Mouse (Mus musculus) midbrain, postnatal 0 days (tissue): ENCODE data around the gene Gm11236. TPM values are rescaled to one million over a fixed set of nuclear protein-coding genes. Genes with fewer than 3 reads are reported as not detected.

Source experiments
- polyA plus RNA-seq: library from polyadenylated mRNA; unstranded; fragments of >200 nt; fragmentation: Nextera tagmentation; extraction: Ambion mirVana; gene quantifications from 2 replicates; pipeline ENCODE4 v1.2.1, GENCODE M21; 2015
- total RNA-seq: library from RNA; depleted of rRNA; stranded (reverse); fragments of >200 nt; gene quantifications from 2 replicates; pipeline ENCODE4 v1.2.3, GENCODE M21; 2014; rRNA removed

The Gm11236 gene
- total and polyA plus RNA-seq, 2 experiments from 2014 or later: not detected

Other genes starting within 250 kb of the Gm11236 start
- gene Gm11487, start 233.0 kb upstream of the Gm11236 start, total RNA-seq: not detected in 2 replicates
- gene Gm11487, start 233.0 kb upstream of the Gm11236 start, polyA plus RNA-seq: not detected in 2 replicates
- not detected in 2 replicates for gene Gm11238, start 30.2 kb upstream of the Gm11236 start, total RNA-seq
- gene Gm11238, start 30.2 kb upstream of the Gm11236 start, polyA plus RNA-seq: not detected in 2 replicates
- gene Gm11237, start 15.1 kb upstream of the Gm11236 start, total RNA-seq: not detected in 2 replicates
- not detected in 2 replicates for gene Gm11237, start 15.1 kb upstream of the Gm11236 start, polyA plus RNA-seq
- not detected in 2 replicates for gene Gm11239, start 30.2 kb downstream of the Gm11236 start, total RNA-seq
- gene Gm11239, start 30.2 kb downstream of the Gm11236 start, polyA plus RNA-seq: not detected in 2 replicates
- not detected in 2 replicates for gene Gm428, start 45.4 kb downstream of the Gm11236 start, total RNA-seq
- not detected in 2 replicates for gene Gm428, start 45.4 kb downstream of the Gm11236 start, polyA plus RNA-seq
- 0.16 and 0.90 TPM in 2 replicates for gene Rasef, start 152.9 kb downstream of the Gm11236 start, total RNA-seq
- 0.43 and 0.65 TPM in 2 replicates for gene Rasef, start 152.9 kb downstream of the Gm11236 start, polyA plus RNA-seq
- gene Gm11758, start 238.1 kb downstream of the Gm11236 start, total RNA-seq: not detected in 2 replicates
- gene Gm11758, start 238.1 kb downstream of the Gm11236 start, polyA plus RNA-seq: not detected in 2 replicates